Mouse (Mus musculus) A20 (cell line): ENCODE measurements around the gene Exoc3l.
A peak's percentile ranks its signal among the peaks of the same experiment; 100 is the strongest.
"Not testable (repeated sequence)": the region's sequence is repeated elsewhere in the genome, so short reads cannot be mapped to it uniquely, and the experiment has no call there.

Source experiments
- DNase-seq: peaks from one replicate; pipeline ENCODE4 v3.0.0-alpha.2; 2011; ENCODE audit warnings: low read depth, low spot score

Exoc3l gene

DNA sequence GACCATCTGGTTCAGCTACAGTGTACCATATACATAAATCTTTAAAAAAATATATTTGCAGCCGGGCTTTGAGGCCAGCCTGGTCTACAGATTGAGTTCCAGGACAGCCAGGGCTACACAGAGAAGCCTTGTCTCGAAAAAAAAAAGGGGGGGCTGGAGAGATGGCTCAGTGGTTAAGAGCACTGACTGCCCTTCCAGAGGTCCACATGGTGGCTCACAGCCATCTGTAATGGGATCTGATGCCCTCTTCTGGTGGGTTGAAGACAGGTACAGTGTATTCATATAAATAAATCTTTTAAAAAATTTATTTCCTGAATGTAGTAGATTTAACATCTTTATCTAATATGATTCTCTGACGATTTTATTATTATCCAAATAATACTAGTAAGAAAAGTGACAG is 4.1 kb downstream of the Exoc3l start:
- DNase-seq = peak; percentile 48

DNA sequence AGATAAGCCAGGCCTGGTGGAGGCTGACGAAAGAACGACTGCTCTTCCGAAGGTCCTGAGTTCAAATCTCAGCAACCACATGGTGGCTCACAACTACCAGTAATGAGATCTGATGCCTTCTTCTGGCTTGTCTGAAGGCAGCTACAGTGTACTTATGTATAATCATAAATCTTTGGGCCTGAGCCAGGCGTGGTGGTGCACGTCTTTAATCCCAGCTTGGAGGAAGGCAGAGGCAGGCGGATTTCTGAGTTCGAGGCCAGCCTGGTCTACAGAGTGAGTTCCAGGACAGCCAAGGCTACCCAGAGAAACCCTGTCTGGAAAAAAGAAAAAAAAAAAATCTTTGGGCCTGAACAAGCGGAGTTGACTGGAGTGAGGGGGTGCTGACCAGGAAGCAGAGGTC is 4.5 kb downstream of the Exoc3l start:
- DNase-seq = not testable (repeated sequence)

DNA sequence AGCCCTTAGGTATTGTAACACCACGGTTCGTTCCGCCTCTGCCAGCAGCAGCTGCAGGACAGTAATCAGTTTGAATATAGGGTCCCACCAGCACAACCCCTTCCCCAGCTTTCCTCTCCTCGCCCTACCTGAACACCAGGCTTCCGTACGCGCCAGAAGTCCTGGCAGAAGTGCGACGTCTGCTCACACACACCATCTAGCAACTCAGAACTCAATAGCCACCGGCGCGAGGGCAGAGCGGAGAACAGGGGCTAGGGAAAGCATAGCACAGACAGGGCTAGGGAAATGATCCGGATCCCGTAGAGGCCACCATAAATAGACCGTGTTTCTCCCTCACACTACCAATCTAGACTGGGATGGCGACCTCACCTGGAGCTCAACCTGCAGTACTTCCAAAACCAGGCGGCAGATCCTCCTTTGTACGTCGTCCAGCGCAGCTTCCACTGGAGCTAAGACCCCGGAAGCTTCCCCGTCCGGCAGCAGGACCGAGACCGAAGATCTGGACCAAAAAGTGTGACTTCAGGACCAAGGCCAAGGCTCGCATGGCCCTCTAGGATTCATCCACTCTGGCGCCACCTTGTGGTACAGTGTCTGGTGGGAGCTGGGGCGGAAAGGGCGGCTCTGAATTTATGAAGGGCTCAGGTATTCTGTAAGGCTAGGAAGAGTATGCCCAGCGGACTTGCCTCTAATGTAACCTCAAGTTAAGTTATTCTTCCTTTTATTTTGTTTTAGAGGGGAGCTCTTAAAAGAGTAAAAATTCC is 5.2 kb downstream of the Exoc3l start:
- DNase-seq = peak; percentile 87

DNA sequence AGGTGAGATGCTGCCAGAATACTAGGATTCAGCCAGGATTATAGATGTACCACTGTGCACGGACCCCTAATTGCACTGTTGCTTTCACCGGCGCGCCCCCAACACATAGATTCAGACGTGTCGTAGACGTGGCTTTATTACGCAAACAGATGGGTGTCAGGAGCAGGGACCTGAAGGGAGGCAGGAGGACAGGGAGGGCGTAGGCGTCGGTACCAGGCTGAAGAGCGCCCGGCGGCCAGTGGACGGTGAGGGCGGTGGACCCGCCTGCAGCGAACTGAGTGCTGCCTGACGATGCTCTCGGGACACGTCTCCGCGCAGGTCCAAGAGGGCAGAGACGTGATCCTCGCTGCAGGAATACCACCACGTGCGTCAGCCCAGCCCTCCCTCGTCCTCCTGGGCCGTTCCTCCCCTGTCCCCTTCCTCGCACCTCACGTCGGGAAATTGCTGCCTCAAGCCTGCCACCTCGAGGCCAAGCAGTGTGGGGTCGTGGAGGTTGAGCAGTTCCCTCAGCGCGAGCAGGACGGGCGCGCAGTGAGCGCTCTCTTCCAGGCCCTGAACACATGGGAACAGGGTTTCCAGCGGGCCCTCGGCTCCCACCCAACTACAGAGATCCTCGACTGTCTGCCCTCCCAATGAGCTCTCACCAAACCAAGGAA is 6.0 kb downstream of the Exoc3l start, which contains the start of gene 4931428F04Rik:
TSS of gene 4931428F04Rik (minus strand) at position 60 of the 656 bp plus-strand sequence.
- DNase-seq = peak; percentile 72

DNA sequence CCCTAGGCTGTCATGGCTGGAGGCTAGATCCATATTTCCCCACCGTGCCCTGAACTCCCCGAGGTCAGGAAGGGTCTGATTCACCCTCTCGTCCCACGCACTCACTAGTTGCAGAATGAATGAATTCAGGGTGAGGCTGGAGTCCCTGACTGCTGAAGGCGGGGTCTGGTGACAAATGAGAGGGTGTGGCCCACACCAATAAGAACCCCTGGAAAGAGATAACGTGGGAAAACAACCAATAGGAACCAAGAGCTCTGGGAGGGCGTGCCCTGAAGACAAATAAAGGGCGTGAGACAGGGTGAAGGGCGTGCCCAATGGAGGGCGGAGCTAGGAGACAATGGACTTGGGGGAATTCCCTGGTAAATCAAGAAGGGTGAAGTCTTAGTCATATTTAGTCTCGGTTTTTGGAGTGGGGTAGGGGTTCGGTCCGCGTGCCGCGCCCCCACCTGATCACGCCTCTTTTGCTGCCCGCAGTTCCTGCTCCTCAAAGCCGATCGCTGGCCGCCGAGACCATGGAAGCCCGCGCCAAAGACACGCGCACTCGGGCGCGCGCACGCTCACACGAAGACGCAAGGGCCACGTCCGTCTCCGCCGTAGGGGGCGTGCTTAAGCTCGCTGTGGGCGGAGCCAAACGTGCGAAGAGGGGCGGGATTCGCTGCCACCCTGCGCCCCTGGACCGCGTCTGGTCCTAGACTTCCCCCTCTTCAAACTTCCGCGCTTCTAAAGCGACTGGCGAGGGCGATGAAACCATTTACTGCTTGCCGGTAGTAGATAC is 6.8 kb downstream of the Exoc3l start:
- DNase-seq = peak; percentile 100

DNA sequence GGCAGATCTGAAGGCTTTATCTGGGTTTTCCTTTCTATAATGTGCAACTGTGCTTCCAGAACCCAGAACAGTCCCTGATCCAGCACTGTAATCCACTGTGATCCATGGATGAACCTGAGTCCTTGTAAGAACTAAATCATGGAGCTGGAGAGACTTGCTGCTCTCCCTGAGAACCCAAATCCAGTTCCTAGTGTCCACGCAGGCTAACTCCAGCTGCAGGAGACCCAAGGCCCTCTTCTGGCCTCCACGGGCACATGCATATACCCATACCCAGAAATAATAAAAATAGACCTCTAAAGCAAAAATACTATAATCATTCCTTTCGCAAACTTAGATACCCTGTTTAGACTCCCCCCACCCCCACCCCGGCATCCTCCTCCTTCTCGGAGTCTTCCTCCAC is 7.7 kb downstream of the Exoc3l start:
- no peak for DNase-seq

DNA sequence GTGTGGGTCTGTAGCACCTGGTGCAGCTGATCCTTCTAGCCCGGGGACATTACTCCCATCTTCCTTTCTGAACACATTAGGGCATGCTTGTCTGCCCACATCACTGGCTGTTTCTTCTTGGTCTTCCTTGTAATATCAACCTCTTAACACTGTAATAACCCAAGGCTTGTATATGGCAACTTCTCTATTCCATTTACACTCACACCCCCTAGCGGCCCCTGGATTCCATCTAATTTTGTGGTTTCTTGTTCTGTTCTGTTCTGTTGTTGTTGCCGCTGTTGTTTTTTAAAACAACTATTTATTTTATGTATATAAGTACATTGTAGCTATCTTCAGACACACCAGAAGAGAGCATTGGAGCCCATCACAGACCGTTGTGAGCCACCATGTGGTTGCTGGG is 9.0 kb downstream of the Exoc3l start:
- DNase-seq = no peak

DNA sequence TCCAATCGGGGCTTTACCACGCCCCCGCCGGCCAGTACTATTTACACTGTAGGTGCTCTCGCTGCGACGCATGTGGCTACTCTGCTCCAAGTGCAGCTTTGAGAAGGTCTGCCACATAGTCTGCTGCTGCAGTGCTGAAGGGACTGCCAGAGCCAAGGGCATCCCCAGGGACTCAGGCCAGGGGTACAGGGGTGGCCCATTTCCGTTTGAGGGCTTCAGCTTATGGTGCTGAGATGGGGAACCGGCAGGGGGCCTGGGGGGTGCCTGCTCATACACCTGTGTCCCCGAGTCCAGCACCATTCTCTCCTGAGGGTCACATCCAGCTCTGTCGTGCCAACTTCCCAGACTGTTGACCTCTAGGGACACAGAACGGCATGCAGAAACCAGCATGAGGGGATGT is 10.4 kb downstream of the Exoc3l start:
- no peak for DNase-seq

DNA sequence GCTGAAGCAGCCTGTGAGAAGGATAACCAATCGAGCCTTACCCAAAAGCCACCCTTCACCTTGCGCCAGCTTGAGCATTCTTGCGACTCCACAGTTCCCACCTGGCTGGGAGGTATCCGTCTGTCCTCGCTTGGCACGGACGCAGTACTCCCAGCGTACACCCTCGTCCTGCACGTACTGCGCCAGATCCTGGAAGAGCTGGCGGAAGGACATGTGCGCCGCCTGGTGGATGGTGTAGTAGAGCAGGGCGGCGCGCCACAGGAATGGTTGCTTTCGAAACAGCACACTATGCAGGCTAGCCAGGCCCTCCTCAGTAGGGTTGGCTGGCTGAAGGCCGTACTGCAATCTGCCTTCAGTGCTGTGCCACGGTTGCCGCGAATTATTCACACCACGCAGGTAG is 12.8 kb downstream of the Exoc3l start:
- no peak for DNase-seq

DNA sequence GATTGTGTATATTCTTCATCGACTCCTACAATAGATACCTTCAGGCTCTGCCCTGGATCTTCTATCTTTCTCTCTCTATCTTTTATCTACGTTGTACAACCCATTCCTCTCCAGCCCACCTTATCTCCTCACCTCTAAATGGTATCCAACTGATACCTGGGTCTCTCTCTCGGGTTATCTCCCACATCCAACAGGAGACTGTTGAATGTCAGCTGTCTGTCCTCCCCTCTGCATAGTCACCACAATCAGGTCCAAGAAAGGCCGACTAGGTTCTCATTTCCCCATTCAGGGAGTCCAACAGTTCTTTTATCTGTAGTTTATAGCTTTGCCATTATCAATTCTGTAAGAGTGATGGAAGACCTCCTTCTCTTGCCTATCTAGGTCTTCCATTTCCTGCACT is 13.7 kb downstream of the Exoc3l start:
- no peak for DNase-seq

DNA sequence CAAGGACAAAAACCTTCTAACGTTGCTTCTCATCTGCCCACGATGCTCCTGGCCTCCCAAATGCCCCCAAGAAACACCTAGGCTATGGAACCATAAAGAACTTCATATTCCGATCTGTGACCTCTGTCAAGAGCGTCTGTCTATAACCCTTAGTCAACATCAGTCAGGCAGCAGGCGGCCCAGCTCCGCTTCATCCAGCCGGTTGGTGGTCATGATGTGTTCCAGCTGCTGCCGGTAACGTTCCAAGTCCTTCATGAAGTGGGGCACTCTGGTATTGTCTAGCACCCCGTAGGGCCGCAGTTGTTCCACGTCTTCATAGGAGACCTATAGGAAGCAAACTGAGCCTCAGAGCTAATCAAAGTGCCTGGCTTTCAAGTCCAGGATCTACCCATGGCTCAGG is 14.1 kb downstream of the Exoc3l start:
- DNase-seq = no peak

DNA sequence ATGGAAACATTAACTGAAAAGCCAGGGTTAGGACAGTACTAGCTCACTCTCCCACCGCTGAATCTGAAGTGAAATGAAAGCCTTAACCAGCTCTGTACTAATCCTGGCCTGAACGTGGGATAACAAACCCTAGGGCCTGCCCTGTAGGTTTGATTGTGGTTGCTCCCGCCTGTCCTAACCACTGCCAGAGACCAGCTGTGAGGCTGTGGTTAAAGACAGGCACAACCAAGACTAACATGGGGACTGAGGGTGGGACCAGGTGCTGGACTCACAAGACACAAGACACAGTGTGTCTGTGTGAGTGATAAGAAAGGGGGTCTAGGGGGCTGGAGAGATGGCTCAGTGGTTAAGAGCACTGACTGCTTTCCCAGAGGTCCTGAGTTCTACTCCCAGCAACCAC is 15.3 kb downstream of the Exoc3l start:
- DNase-seq = no peak

DNA sequence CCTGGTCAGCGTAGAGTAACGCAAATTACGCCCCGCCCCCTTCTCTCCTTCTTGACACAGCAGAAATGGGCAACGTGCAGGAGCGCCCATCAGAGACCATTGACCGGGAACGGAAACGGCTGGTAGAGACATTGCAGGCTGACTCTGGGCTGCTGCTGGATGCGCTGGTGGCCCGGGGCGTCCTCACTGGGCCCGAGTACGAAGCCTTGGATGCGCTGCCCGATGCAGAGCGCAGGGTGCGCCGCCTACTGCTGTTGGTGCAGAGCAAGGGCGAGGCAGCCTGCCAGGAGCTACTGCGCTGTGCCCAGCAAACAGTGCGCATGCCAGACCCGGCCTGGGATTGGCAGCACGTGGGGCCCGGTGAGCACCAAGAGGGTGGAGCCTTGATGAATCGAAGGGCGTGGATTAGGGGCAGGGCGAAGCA is 17.0 kb downstream of the Exoc3l start:
- no peak for DNase-seq

DNA sequence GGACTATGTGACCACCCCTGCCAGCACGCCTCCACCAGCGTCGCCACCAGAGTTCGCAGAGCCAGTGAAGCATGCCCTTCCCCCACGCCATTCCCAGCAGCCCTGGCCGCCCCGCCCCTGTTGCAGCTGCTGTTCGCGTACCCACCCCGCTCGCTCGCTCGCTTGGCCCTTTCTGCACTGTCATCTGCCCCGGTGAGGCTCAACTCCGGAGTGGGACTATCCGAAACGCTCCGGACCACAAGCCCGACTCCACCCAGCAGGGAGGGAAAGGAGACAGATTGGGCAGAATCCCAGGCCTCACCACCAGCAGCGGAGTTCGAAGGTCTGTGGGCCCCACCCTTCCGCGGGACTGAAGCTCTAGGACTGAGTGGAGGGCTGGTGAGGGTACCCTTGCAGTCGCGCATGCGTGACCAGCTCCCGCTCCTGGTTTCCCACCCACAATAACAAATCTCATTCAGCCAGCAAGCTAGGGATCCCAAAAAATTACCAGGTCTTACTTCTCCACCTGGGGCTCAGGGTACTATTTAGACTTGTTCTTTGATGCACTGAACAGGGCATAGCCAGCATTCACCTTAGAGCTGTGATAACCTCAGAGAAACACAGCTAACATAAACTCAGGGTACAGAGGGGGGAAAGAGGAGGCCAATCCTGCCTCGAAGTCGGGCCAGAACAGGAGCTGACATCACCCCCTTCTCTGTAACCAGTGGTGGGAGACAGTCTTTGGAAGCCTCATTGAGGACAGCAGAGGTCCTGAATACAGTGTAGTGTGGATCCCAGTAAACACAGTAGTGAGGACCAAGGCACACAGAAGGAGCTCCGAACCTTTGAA is 19.4 kb downstream of the Exoc3l start:
- DNase-seq = no peak

DNA sequence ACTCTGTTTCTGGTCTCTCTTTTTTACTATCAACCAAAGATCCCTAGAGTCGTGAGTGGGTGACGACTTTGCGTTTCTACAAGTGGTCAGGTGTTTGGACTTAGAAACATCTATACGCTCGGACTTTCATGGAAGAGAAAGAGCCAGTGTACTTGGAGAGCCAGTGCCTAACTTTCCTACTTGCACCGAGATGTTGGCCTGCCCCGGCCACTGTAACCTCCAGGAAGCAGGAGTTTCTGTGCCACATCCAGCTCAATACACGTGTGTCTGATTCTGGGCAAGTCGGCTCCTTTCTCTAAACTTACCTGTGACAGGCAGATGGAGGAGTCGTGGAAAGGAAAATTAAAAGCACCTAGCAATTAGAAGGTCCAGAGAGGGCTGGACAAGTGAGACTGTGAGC is 20.1 kb downstream of the Exoc3l start, which contains the start of gene Nol3:
TSS of gene Nol3 (plus strand) at position 301 of the 400 bp plus-strand sequence.
- no peak for DNase-seq

DNA sequence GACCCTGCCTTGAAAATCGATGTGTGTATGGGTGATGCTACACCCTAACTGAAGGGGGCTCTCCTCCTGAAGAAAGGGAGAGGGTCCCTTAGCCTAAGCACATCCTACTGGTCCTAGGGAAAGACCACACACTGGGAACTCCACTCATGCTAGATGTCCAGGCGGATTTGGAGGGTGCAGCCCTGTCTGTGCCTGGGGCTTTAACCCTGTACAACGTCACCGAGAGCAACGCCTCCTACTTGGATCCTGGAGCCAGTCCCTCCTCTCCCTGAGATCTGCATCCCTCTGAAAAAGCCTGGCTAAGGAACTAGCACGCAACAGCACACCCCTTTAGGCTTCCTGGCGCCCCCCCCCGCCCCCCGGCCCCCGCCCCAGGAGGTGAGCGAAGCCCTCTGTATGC is 20.5 kb downstream of the Exoc3l start:
- no peak for DNase-seq

DNA sequence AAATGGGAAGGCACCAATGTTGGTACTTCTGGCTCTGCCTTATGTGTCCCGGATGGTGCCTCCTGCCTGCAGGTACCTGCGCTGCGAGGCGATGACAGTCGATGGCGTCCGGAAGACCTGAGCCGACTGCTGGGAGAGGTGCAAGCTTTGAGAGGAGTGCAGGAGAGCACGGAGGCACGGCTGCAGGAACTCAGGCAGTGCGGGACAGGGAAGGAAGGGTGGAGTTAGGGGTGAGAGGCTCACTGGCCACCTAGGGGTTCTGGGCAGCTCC is 25.1 kb downstream of the Exoc3l start:
- DNase-seq = no peak

DNA sequence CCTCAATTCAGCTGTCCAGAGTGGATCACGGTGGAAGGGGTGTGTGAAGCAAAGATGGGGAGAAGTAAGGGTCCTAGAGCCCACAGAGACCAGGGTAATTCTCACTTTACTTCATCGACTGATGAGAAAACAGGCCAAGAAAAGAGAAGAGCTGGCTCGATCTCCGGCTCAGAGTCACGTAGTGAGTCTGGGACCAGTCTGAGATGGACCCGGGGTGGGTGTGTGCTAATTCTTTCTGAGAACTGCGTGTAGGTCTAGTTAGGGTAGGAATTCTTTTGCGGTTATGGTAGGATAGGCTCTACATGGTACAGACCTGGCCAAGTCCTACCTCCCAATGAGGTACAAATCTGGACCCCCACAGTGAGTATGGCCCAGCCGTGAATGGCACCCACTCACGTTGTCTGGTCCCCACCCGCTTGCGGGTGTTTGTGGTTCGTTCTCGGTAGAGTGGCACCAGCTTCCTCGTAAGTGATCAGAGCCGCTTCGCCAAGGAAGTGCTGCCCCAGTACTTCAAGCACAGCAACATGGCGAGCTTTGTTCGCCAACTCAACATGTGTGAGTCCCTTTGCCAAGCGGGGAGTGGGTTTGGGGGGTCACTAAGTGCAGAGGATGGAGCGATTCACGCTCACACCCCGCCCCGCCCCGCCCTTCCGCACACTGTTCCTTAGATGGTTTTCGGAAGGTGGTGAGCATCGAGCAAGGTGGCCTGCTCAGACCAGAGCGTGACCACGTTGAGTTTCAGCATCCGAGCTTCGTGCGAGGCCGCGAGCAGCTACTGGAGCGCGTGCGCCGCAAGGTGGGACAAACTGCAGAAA is 25.6 kb downstream of the Exoc3l start:
- no peak for DNase-seq

DNA sequence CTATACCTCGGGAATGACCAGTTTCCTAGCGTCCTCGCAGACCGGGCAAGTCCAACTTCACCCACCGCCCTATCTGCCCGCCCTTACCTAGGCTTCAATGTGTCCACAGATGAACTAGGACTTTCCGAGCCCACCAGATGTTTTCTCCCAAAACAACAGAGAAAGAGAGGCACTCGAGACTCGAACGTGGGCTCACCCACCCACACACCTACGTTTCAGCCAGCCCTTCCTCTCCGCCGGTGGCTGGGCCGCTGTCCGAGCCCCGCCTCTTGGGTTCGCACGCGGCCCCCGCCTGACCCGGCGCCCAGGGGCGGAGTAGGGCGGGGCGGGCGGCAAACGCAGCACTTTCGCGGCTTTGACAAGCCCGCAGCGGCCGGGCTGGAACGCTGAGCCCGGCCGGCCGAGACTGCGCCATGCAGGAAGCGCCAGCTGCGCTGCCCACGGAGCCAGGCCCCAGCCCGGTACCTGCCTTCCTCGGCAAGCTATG is 26.4 kb downstream of the Exoc3l start, which contains the start of gene Hsf4:
TSS of gene Hsf4 (plus strand) at position 341 of the 487 bp plus-strand sequence.
- no peak for DNase-seq

DNA sequence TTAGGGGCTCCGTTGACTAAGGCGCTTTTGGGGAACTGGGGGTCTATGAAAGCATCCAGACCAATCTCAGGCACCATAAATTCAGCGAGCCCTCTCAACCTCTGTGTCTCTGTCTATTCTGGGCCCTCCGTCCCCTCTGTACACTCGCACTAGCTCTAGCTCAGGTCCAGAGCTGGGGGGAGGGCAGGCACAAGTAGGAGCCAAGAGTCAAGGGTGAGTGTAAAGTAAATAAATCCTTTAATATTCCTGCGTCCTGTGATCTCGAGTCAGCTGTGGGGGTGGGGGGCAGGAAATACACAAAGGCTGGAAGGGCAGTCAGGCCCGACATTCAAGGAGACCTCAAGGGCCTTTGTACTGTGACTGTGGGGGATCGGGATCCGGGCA is 26.8 kb downstream of the Exoc3l start:
- no peak for DNase-seq
